Mouse (Mus musculus): ENCODE results near the gene Was. TPM values are rescaled to one million over a fixed set of nuclear protein-coding genes. Genes with fewer than 3 reads are reported as not detected.
"Not testable (repeated sequence)": the region's sequence is repeated elsewhere in the genome, so short reads cannot be mapped to it uniquely, and the experiment has no call there.

Was gene
- total and polyA plus RNA-seq, 3 experiments: 146 to 167 TPM; not detected in 1

- peak overlapping the region; percentile 85 for H3K9ac ChIP-seq (ENCODE audit: control insufficient read depth, low read depth, low read length, poor library complexity, severe bottlenecking)
- H3K36me3 ChIP-seq (ENCODE audit: control insufficient read depth in 1 of 2, insufficient read depth in 2 of 2, low read length in 2 of 2): peaks cover 10 to 23% of the 10 kb centered on the region in 2 experiments
- TF ChIP-seq EP300 (IDR thresholded peaks at IDR 0.05; ENCODE audit: low read depth in 1 of 2, low read length in 2 of 2) (peak; percentile 40 to 61; a peak in 3 of 4 replicates), CTCF (IDR thresholded peaks at IDR 0.05 in 2 of 3, conservative IDR thresholded peaks at IDR 0.05 in 1 of 3; ENCODE audit: control insufficient read depth in 1 of 3, insufficient read depth in 1 of 3, low read depth in 2 of 3, low read length in 3 of 3, poor library complexity in 1 of 3, severe bottlenecking in 1 of 3) (peak in 1 of 3 experiments; percentile 31; a peak in 2 of 6 replicates), MXI1 (IDR thresholded peaks at IDR 0.05; ENCODE audit: low read depth, low read length) (peak; percentile 45; the same call in 1 of the 2 replicates), ETS1 (IDR thresholded peaks at IDR 0.05; ENCODE audit: low read depth, low read length) (peak; percentile 62; the same call in 1 of the 2 replicates), ZNF384 (IDR thresholded peaks at IDR 0.05; ENCODE audit: low read depth, low read length) (peak; percentile 94), MAX (IDR thresholded peaks at IDR 0.05; ENCODE audit: low read length) (peak; percentile 16; the same call in 1 of the 2 replicates), MYC (IDR thresholded peaks at IDR 0.05; ENCODE audit: low read depth, low read length) (peak; percentile 37; the same call in 1 of the 2 replicates), MAZ (IDR thresholded peaks at IDR 0.05; ENCODE audit: low read depth, low read length) (0 out of 2 replicates have a peak, but pooled peaks have one; percentile 33)
- peak overlapping the region; percentile 97 for H3K27ac ChIP-seq (ENCODE audit: control insufficient read depth, low read depth, low read length)
- not testable (repeated sequence) for H3K27me3 ChIP-seq (ENCODE audit: control insufficient read depth in 1 of 2, insufficient read depth in 2 of 2, low read length in 2 of 2); H3K9me3 ChIP-seq (replicated peaks; ENCODE audit: insufficient read depth, low read length)
- peak overlapping the region; percentile 63 to 75 for H3K4me3 ChIP-seq (ENCODE audit: control insufficient read depth in 1 of 2, insufficient read depth in 1 of 2, low read depth in 2 of 2, low read length in 2 of 2)
- DNase-seq (ENCODE audit: low read depth, low spot score): peak; percentile 77
- peaks cover 3 to 23% of the 10 kb centered on the region in 2 experiments for H3K4me1 ChIP-seq (ENCODE audit: control insufficient read depth in 1 of 2, insufficient read depth in 2 of 2, low read length in 2 of 2)
- H3K79me2 ChIP-seq (ENCODE audit: control insufficient read depth, insufficient read depth, low read length, poor library complexity): peaks cover 21% of the 10 kb centered on the region
These were observed 653 bp upstream of the Was start for GRCm38 (mm10) chrX:8090954-8091347.

- Histone ChIP-seq H3K36me3 (ENCODE audit: control insufficient read depth in 1 of 2, insufficient read depth in 2 of 2, low read length in 2 of 2) (peaks cover 10 to 23% of the 10 kb centered on the region in 2 experiments), H3K4me1 (ENCODE audit: control insufficient read depth in 1 of 2, insufficient read depth in 2 of 2, low read length in 2 of 2) (peaks cover 3 to 23% of the 10 kb centered on the region in 2 experiments), H3K27me3 (ENCODE audit: control insufficient read depth in 1 of 2, insufficient read depth in 2 of 2, low read length in 2 of 2) (no peaks in the 10 kb centered on the region), H3K4me3 (ENCODE audit: control insufficient read depth in 1 of 2, insufficient read depth in 1 of 2, low read depth in 2 of 2, low read length in 2 of 2) (peak overlapping the region; percentile 63 to 75), H3K27ac (ENCODE audit: control insufficient read depth, low read depth, low read length) (peak overlapping the region; percentile 97), H3K9ac (ENCODE audit: control insufficient read depth, low read depth, low read length, poor library complexity, severe bottlenecking) (peak overlapping the region; percentile 85), H3K79me2 (ENCODE audit: control insufficient read depth, insufficient read depth, low read length, poor library complexity) (peaks cover 21% of the 10 kb centered on the region), H3K9me3 (replicated peaks; ENCODE audit: insufficient read depth, low read length) (no peaks in the 10 kb centered on the region)
- DNase-seq (ENCODE audit: low read depth, low spot score): no peak
- TF ChIP-seq SMC3 (IDR thresholded peaks at IDR 0.05; ENCODE audit: low read depth, low read length): no peak
- no peak for TF ChIP-seq UBTF (IDR thresholded peaks at IDR 0.05; ENCODE audit: borderline replicate concordance, insufficient read depth, low read depth, low read length)
- TF ChIP-seq MYC (IDR thresholded peaks at IDR 0.05; ENCODE audit: low read depth, low read length): peak; percentile 4; the same call in 1 of the 2 replicates
- 0 out of 2 replicates have a peak, but pooled peaks have one; percentile 20 for TF ChIP-seq MAX (IDR thresholded peaks at IDR 0.05; ENCODE audit: low read length)
- TF ChIP-seq MAZ (IDR thresholded peaks at IDR 0.05; ENCODE audit: low read depth, low read length): 0 out of 2 replicates have a peak, but pooled peaks have one; percentile 26
These were observed 552 bp downstream of the Was start for GRCm38 (mm10) chrX:8089746-8090145.

- Histone ChIP-seq H3K9ac (ENCODE audit: control insufficient read depth, low read depth, low read length, poor library complexity, severe bottlenecking) (no peak overlapping the region), H3K9me3 (replicated peaks; ENCODE audit: insufficient read depth, low read length) (no peaks in the 10 kb centered on the region), H3K27me3 (ENCODE audit: control insufficient read depth in 1 of 2, insufficient read depth in 2 of 2, low read length in 2 of 2) (no peaks in the 10 kb centered on the region), H3K4me3 (ENCODE audit: control insufficient read depth in 1 of 2, insufficient read depth in 1 of 2, low read depth in 2 of 2, low read length in 2 of 2) (no peak overlapping the region), H3K27ac (ENCODE audit: control insufficient read depth, low read depth, low read length) (no peak overlapping the region), H3K36me3 (ENCODE audit: control insufficient read depth in 1 of 2, insufficient read depth in 2 of 2, low read length in 2 of 2) (peaks cover 12 to 21% of the 10 kb centered on the region in 2 experiments), H3K79me2 (ENCODE audit: control insufficient read depth, insufficient read depth, low read length, poor library complexity) (peaks cover 21% of the 10 kb centered on the region), H3K4me1 (ENCODE audit: control insufficient read depth in 1 of 2, insufficient read depth in 2 of 2, low read length in 2 of 2) (peaks cover 0 to 22% of the 10 kb centered on the region in 2 experiments; a peak in 3 of 4 replicates)
- TF ChIP-seq GATA1 (IDR thresholded peaks at IDR 0.05; ENCODE audit: low read depth, low read length): 0 out of 2 replicates have a peak, but pooled peaks have one; percentile 27
- no peak for TF ChIP-seq NRF1 (IDR thresholded peaks at IDR 0.05; ENCODE audit: insufficient read depth, low read depth, low read length, poor library complexity, severe bottlenecking)
- TF ChIP-seq ZNF384 (IDR thresholded peaks at IDR 0.05; ENCODE audit: low read depth, low read length): no peak
- DNase-seq (ENCODE audit: low read depth, low spot score): no peak
These were observed 4.7 kb downstream of the Was start for GRCm38 (mm10) chrX:8085611-8086010.
